Mouse (Mus musculus): ENCODE measurements around the gene Tprg.

The Tprg gene

DNA sequence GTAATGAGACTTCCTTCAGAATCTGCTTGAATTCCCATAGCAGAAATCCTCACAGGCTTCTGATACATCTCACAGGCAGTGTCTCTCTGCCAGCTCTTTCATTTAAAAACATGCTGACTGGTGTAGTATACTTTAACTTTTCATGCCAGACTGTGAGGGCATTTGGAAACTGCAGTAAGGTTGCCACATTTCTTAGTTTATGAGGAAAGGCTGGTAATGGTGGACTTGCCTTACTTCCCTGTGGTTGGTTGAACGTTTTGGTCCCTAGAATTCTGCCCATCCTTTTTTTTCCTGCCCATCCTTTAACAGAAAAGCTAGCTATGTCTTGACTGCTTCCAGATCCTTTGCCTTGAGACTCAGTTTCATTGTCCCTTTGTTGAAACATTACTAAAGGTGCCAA lies 138.8 kb downstream of the Tprg start:
- DNase-seq (ENCODE audit: low spot score), result no peak

DNA sequence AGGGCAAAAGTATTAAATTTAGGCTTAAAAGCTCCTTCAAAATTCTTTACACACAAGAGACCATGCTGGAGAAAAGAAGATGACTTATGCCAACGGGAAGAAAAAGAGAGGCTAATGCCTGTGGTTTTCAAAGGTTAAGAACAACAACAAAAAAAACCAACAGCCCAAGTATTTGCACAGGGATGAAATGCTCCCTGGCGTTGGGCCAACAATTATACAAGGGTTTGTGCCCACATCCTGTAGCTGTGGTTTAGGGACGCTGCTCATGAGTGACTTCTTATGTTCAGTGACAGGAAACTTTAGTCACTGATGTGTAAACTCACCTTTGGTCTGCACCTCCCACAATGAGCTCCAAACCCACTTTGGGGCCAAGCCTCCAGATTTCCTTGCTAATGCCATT lies 139.6 kb downstream of the Tprg start:
- no peak for DNase-seq (ENCODE audit: low spot score)

DNA sequence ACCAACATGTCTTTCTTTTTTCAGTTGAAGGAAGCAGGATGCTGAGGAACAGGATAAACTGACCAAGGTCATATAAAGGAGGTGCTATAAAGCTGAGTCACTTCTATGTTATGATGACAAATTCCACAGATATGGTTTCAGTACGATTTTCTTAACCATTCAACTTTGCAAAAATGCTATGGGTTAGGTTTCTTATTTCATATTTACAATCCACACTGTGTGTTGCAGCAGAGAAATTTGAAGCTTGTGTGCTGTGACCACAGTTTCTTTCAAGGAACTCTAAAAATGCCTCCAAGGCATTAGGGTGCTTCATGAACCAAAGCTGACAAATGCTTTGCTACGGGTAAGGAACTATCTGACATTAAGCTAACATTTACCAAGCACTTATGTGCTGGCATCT lies 153.4 kb downstream of the Tprg start:
- no peak for DNase-seq (ENCODE audit: low spot score)

DNA sequence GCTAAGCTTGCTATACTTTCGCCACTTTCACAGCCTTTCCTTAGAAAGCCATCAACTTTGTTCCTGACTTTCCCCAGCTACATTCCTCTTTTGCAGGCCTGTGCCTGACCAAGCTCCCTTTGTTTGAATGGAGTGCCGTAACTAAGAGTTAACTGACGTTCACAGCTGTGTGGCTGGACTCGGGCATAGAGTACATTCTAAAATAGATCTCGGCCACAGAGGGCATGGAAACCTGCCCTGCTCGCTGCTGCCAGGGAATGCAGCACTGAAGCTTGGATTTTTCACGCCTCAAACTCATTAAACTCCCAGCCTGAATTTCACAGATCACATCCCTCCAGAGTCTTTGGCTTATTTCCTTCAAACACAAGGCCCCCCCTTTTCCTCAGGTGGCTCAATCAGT lies 159.0 kb downstream of the Tprg start:
- no peak for DNase-seq (ENCODE audit: low spot score)

GRCm38 (mm10) chr16:25451511-25451910 lies 164.9 kb downstream of the Tprg start:
- DNase-seq (ENCODE audit: low spot score), result no peak

DNA sequence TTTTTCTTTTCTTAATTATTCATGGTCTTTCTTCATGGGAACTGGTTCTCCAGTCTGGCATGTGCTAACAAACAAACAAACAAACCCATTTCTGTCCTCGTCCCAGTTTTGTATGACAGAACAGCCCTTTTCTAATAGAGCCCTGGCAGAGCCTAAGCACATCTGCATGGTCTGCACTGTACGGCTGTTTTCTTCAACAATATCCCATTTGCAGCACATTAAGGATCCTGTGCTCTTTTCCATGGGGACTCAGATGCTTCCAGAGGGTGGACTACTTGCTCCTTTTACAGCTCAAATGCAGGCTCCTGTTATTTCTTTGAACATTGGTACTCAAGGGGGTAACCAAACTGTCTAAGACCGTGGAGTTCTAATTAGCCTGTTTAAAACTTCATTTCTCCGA lies 178.1 kb downstream of the Tprg start:
- no peak for DNase-seq (ENCODE audit: low spot score)

DNA sequence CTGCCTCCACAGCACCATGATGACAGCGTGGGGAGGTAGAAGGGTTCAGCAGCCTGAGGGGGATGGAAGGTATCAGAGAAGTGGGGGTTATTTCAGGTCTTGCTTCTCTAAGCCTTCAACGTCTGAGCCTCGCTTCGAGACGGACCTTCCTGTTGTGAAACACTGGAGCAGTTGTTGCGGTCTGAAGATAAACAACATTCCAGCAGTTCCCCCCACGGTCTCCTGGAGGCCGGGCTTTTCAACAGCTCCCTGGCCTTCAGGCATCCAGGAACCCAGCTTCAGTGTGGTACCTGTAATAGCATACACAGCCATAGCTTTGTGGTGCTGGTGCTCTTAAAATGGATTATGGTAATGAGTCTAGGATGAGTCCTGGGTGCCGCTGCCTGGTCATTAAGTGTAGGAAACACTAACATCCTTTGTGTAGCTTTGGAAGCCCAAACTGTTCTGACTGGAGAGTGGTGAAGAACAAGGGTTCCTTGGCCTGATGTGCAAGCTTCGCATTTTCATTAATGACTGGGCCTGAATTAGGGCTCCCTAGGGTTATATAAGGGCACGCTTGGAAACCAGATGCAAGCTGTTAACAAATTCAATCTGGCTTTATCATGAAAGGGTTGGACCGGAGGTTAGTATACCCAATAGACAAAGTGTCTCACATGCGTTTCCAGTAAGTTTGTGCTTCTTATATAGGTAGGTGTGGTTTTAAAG lies 179.0 kb downstream of the Tprg start:
- DNase-seq (ENCODE audit: low spot score), result peak; percentile 26

- no peak for DNase-seq (ENCODE audit: low spot score)
Observed at GRCm38 (mm10) chr16:25468040-25468439, 181.4 kb downstream of the Tprg start.

DNA sequence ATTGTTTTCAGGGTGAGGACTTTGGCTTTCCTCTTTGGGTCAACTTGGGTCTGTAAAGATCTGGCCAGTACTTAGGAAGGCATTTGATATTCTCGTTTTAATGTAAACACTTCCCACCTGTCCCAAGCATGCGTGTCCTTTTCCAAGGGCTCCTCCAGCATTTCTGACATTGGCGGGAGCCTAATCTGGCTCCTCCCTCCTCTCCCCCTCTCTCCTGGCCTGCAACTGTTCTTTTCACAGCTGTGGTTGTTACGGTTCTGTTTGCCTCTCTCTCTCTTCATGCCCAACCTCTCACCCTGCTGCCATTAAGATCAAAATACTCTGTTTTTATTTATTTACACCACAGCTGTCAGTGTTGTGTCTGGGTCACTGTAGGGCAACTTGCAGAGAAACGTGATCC lies 182.0 kb downstream of the Tprg start:
- no peak for DNase-seq (ENCODE audit: low spot score)

Data from yolk sac, embryonic 10.5 days (tissue).